Mouse (Mus musculus) heart, postnatal 10 days (tissue): ENCODE results near the gene Trim14. TPM values are rescaled to one million over a fixed set of nuclear protein-coding genes. Genes with fewer than 3 reads are reported as not detected.

Experiments used
- DNase-seq, 2 experiments: peaks; one replicate each; pipeline ENCODE4 v3.0.0; 2021
- intact Hi-C: fragments of 180-260 bp; cut with DNase I; formaldehyde crosslinking; loops from one replicate; pipeline ENCODE4 v1.15.1; 2025
- total RNA-seq, 2 experiments: library from RNA; stranded (reverse); gene quantifications; 2 replicates each; pipeline ENCODE4 v1.2.3; 2021

Trim14 gene
- total RNA-seq, 2 experiments from 2014 or later: 0.79 to 0.84 TPM

DNA sequence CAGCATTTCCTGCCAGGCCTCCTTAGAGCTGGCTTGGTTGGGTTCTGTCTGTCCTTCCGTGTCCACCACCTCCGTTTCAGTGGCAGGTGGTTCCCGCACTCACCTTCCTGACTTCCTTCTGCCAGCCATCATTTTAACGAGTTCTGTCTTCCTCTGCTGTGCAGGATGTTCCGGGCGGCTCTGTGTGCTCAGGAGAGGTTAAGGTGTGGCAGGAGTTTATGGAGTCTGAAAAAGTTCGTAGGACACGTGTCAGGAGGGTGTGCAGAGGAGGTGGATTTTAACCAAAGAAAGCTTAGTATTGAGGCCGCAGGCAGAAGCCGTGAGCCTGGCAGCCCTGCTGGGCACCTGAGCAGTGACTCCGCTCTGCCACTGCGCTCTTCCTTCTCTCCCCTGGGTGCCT, 40.4 kb downstream of the Trim14 start:
- DNase-seq: no peak
- intact Hi-C loops: loop anchor here (5.0 kb wide), 1 partner anchor 162 kb away; no protein-coding TSS in a partner anchor

GRCm38 (mm10) chr4:46493071-46493470, 42.9 kb downstream of the Trim14 start:
- intact Hi-C loops: no loop called here
- no peak for DNase-seq

GRCm38 (mm10) chr4:46489028-46489925, 46.7 kb downstream of the Trim14 start, which contains the start of gene Nans:
Gene Nans (plus strand): TSS chr4:46489248.
- intact Hi-C loops: no loop called here

DNA sequence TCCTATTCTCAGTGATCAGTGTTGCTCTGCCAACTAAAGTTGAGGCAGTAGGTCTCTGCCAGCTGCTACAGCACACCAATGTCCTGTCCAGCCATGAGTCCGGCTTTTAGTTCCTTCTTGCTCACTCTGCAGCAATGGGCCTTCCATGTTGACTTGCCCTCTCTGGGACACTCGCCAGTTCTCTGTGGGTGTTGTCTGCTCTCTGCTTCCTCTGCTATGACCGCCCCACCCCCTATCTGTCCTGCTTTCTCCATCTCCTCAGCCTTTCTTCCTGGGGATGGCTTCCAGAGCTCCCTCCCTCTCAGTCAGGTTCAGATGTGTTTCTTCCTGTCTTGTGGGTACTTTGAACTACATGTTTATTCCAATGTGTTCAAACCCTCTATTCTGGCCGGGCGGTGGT, 48.6 kb downstream of the Trim14 start:
- intact Hi-C loops: loop anchor here (2.0 kb wide), 1 partner anchor 35 kb away; no protein-coding TSS in a partner anchor
- DNase-seq: peak; percentile 73 to 77

More at GRCm38 (mm10) chr4:46489028-46489925, 46.7 kb downstream of the Trim14 start, which contains the start of gene Nans:
- DNase-seq: peak; percentile 96 to 97

DNA sequence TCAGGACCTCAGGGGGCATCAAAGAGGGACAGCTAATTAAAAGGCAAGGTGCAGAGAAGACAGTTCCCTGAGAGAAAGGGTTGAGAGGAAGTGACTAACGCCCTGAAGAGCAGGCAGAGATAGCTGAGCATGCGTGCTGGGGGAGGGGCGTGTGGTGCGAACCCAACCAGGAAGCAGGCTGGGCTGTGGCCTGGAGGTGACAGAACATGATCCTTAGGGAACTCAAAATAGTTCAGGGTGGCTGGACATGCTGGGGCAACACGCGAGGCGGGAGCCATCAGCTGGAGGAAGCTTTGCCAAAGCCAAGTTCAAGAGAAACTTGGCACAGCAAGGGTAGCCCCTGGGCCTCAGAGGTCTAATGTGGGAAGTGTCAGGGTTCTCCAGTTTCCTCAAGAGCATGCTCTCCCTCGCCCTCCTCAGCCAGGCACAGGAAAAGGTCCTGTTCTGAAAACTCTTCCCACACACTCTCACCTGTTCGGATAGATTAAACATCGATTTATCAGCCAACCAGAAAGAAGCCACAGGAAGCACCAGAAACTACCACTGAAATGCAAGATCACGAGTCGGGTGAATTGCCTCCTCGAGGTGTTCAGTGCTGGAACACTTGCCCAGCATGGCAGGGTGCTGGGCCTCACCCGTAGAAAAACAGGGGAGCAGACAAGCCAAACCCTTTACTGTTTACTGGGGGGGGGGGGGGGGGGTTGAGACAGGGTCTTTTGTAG, 50.1 kb downstream of the Trim14 start:
- intact Hi-C loops: loop anchor here (2.0 kb wide), 1 partner anchor 33 kb away; no protein-coding TSS in a partner anchor
- DNase-seq: peak; percentile 85

DNA sequence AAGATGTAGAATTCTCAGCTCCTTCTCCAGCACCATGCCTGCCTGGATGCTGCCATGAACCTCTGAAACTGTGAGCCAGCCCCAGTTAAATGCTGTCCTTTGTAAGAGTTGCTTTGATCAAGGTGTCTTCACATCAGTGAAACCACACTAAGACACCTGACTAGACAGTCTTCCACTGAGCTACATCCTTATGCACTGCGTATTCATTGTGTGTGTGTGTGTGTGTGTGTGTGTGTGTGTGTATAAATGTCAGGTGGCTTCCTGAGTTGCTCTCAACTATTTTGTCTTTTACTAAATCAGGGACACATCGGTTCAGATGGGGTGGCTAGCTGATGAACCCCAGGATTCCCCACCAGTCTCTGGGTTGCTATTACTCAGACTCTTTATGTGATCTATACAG, 56.9 kb downstream of the Trim14 start:
- DNase-seq: no peak
- intact Hi-C loops: no loop called here

GRCm38 (mm10) chr4:46475101-46475500, 60.8 kb downstream of the Trim14 start:
- DNase-seq: no peak
- intact Hi-C loops: no loop called here

- DNase-seq: no peak
- intact Hi-C loops: no loop called here
These were observed 70.2 kb downstream of the Trim14 start for GRCm38 (mm10) chr4:46465740-46466139.

DNA sequence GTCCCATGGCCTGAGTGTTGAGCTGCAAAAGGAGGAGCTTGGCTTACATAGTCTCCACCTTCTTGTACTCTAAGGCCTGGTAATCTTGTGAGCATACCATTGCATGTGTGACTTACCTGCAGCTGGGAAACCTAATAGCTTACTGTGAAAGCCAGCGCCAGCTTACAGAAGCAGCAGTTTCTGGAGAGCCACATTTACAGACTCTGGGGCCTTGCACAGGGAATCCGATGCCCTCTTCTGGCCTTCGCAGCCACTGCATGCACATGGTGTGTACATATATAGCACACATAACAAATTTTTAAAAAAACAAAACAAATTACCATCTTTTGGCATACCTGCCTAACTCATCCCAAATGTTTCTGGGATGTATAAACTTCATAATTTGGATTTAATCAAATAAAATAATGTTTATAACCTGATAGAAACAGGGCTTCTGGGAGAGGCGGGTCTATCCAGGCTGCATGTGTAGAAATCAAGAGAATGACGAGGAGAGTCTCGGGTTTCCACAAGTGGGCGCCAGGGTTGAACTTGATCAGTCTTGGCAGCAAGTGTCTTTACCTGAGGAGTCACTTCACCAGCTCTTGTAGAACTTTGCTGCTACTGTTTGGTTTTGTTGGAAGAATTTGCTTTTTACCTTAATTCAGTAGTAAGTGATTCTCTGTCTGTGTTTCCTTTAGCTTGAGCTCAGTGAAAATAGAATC, 72.7 kb downstream of the Trim14 start:
- DNase-seq: peak in 1 of 2 experiments; percentile 47
- intact Hi-C loops: no loop called here

- intact Hi-C loops: no loop called here
- no peak for DNase-seq
These were observed 77.5 kb downstream of the Trim14 start for GRCm38 (mm10) chr4:46458411-46458810.

DNA sequence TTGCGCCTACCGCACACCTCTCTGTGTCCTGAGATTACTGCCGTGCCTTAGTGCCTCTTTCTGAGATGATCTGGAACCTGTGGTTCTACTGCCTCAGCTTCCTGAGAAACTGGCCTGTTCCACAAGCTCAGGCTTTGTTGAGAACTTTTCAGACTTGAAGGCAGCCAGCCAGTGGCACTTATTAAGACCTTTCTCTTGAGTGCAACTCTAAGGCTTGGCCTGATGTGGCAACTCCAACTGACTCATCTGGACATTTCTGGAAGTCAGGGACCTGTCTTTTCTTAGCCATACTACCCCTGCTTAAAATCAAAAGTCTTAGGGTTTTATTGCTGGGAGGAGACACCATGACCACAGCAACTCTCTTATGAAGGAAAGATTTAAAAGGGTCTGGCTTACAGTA, 78.8 kb downstream of the Trim14 start:
- intact Hi-C loops: no loop called here
- no peak for DNase-seq

GRCm38 (mm10) chr4:46456762-46457161, 79.2 kb downstream of the Trim14 start:
- intact Hi-C loops: no loop called here
- DNase-seq: no peak

GRCm38 (mm10) chr4:46454097-46454864, 81.7 kb downstream of the Trim14 start:
- DNase-seq: no peak
- intact Hi-C loops: no loop called here

GRCm38 (mm10) chr4:46452855-46453719, 82.9 kb downstream of the Trim14 start:
- DNase-seq: no peak
- intact Hi-C loops: loop anchor here (1.0 to 2.0 kb wide), 2 partner anchors 34 to 63 kb away; no protein-coding TSS in a partner anchor

DNA sequence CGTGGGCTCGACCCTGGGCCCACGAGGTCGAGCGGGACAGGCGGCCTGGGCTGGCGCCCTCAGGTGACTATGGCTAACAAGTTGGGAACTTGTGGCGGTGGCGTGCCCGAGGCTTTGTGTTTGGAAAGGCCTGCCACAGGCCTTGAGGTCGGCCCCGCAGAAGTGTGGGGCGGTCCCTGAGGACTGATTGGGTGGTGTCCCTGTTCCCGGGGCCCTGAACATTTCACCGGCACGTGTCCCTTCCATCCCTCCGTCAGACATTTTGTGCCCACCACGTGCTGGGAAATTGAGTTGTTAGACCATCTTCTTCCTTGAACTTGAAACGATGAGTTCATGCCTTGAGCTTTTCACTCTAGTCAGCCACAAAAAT, 83.5 kb downstream of the Trim14 start:
- intact Hi-C loops: loop anchor here (1.0 to 2.0 kb wide), 2 partner anchors 34 to 62 kb away; no protein-coding TSS in a partner anchor
- peak; percentile 59 to 63 for DNase-seq

DNA sequence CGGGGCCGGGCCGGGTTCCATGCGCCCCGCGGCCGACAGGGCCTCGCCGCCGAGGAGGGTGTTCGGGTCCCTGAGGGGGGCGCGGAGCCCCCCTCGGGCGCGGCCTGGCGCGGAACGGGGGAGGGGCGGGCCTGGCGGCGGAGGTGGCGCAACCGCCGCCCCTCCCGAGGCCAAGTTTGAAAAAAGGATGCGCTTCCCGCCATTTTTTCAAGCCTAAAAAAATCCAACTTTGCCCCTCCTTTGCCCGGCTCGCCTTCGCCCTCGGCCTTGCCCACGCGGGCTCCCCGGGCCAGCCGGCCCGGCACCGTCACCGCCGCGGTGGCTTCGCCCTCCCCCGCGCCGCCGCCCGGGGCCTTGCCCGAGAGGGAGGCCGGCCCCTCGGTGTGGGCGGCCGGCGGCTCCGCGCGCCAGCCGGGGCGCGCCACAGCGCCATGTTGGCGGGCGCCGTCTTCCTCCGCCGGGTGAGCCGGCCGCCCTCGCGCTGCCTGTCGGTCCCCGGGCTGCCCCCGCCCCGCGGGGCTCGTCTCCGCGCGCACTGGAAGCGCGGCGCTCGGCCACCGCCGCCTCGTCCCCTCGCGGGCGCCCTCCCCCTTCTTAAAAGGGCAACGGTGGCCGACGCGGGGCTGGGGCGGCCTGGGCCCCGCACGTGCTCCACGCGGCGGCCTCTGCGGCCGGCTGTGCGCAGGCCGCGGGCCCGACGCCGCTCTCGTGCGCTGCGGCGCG, 84.0 kb downstream of the Trim14 start:
- intact Hi-C loops: loop anchor here (1.0 to 2.0 kb wide), 2 partner anchors 35 to 62 kb away; no protein-coding TSS in a partner anchor
- DNase-seq: peak; percentile 77 to 84

GRCm38 (mm10) chr4:46451240-46451757, 84.6 kb downstream of the Trim14 start:
- intact Hi-C loops: no loop called here
- peak; percentile 82 to 87 for DNase-seq

- intact Hi-C loops: no loop called here
- peak; percentile 96 for DNase-seq
These were observed 85.3 kb downstream of the Trim14 start, which contains the start of gene Anp32b for GRCm38 (mm10) chr4:46450519-46451131. Gene Anp32b (plus strand): TSS chr4:46450902.
